Mouse (Mus musculus) intestine, postnatal 0 days (tissue): ENCODE measurements around the gene Ptpn4. TPM values are rescaled to one million over a fixed set of nuclear protein-coding genes. Genes with fewer than 3 reads are reported as not detected.

Experiments
- ATAC-seq: fragments of 200-750 bp; cut with Nextera tagmentation; 2 replicates; pipeline ENCODE4 v1.8.0; 2017; ENCODE audit warnings: mild to moderate bottlenecking, moderate TSS enrichment, moderate library complexity
- H3K27ac ChIP-seq: fragments of 300-500 bp; sonication (generic); 2 replicates; pipeline ENCODE4 v1.5.1; 2014; ENCODE audit warnings: mild to moderate bottlenecking, low read depth, low read length, moderate library complexity
- H3K27me3 ChIP-seq: fragments of 300-500 bp; sonication (generic); replicated peaks from 2 replicates; pipeline ENCODE4 v1.6.1; 2014; ENCODE audit warnings: low read length, mixed read lengths; ENCODE audit not compliant: control insufficient read depth, insufficient read depth
- H3K36me3 ChIP-seq: fragments of 300-500 bp; sonication (generic); 2 replicates; pipeline ENCODE4 v1.6.1; 2014; ENCODE audit warnings: mild to moderate bottlenecking, moderate library complexity; ENCODE audit not compliant: control insufficient read depth, insufficient read depth
- H3K4me1 ChIP-seq: fragments of 300-500 bp; sonication (generic); replicated peaks from 2 replicates; pipeline ENCODE4 v1.6.1; 2014; ENCODE audit warnings: antibody characterized with exemption, low read length, mixed read lengths; ENCODE audit not compliant: control insufficient read depth, insufficient read depth
- H3K4me2 ChIP-seq: fragments of 300-500 bp; sonication (generic); replicated peaks from 2 replicates; pipeline ENCODE4 v1.6.1; 2014; ENCODE audit warnings: low read depth, mild to moderate bottlenecking, moderate library complexity
- H3K4me3 ChIP-seq: fragments of 300-500 bp; sonication (generic); 2 replicates; pipeline ENCODE4 v1.5.1; 2014; ENCODE audit warnings: low read depth, low read length
- H3K9ac ChIP-seq: fragments of 300-500 bp; sonication (generic); 2 replicates; pipeline ENCODE4 v1.6.1; 2014; ENCODE audit warnings: mild to moderate bottlenecking, low read depth, low read length
- H3K9me3 ChIP-seq: fragments of 300-500 bp; sonication (generic); 2 replicates; pipeline ENCODE4 v1.6.1; 2016; ENCODE audit warnings: mixed run types; ENCODE audit not compliant: control insufficient read depth
- CTCF ChIP-seq: sonication (generic); IDR thresholded peaks from 2 replicates; pipeline ENCODE4 v1.5.1; 2016; ENCODE audit warnings: low read depth, mild to moderate bottlenecking, control low read depth, antibody characterized with exemption, moderate library complexity
- WGBS: fragments of 180-500 bp; shearing (Covaris S2); extraction: QIAGEN DNeasy Blood & Tissue Kit; methylation state at CpG from one replicate; pipeline ENCODE4 v1.1.7; 2014; 5-methylcytosine and 5-hydroxymethylcytosine counted together
- polyA plus RNA-seq: library from polyadenylated mRNA; unstranded; fragments of >200 nt; fragmentation: Nextera tagmentation; extraction: Ambion mirVana; gene quantifications from 2 replicates; pipeline ENCODE4 v1.2.1, GENCODE M21; 2015

The Ptpn4 gene
- polyA plus RNA-seq, 1 experiment from 2014 or later = 2.4 TPM

- 44% methylated on average over 2 of the region's 2 CpGs for WGBS
- Histone ChIP-seq H3K4me2 (no peak overlapping the region), H3K9ac (no peak overlapping the region), H3K27ac (no peak overlapping the region), H3K27me3 (no peaks in the 10 kb centered on the region), H3K4me3 (no peak overlapping the region), H3K9me3 (no peaks in the 10 kb centered on the region), H3K36me3 (no peaks in the 10 kb centered on the region), H3K4me1 (no peaks in the 10 kb centered on the region)
- no peak for TF ChIP-seq CTCF
- no peak for ATAC-seq
These were observed 29.9 kb upstream of the Ptpn4 start for GRCm38 (mm10) chr1:119867300-119867699.

GRCm38 (mm10) chr1:119865311-119865710, 27.9 kb upstream of the Ptpn4 start:
- no peak overlapping the region for H3K27ac ChIP-seq
- H3K27me3 ChIP-seq = no peaks in the 10 kb centered on the region
- 80% methylated on average over 6 of the region's 6 CpGs for WGBS

GRCm38 (mm10) chr1:119863507-119864296, 26.3 kb upstream of the Ptpn4 start:
- no peak for TF ChIP-seq CTCF
- WGBS = 68% methylated on average over 7 of the region's 7 CpGs
- no peak overlapping the region for H3K4me2 ChIP-seq
- H3K36me3 ChIP-seq = no peaks in the 10 kb centered on the region
- no peaks in the 10 kb centered on the region for H3K27me3 ChIP-seq
- H3K9ac ChIP-seq = no peak overlapping the region
- H3K4me3 ChIP-seq = no peak overlapping the region
- H3K27ac ChIP-seq = no peak overlapping the region
- no peak for ATAC-seq
- no peaks in the 10 kb centered on the region for H3K9me3 ChIP-seq
- H3K4me1 ChIP-seq = no peaks in the 10 kb centered on the region

More at GRCm38 (mm10) chr1:119865311-119865710, 27.9 kb upstream of the Ptpn4 start:
- H3K9ac ChIP-seq = no peak overlapping the region
- H3K36me3 ChIP-seq = no peaks in the 10 kb centered on the region
- H3K4me2 ChIP-seq = no peak overlapping the region
- no peaks in the 10 kb centered on the region for H3K4me1 ChIP-seq
- no peak overlapping the region for H3K4me3 ChIP-seq
- H3K9me3 ChIP-seq = no peaks in the 10 kb centered on the region
- TF ChIP-seq CTCF = no peak
- ATAC-seq = no peak

- no peaks in the 10 kb centered on the region for H3K36me3 ChIP-seq
- ATAC-seq = no peak
- 81% methylated on average over 5 of the region's 5 CpGs for WGBS
- no peak overlapping the region for H3K4me3 ChIP-seq
- H3K9ac ChIP-seq = no peak overlapping the region
- H3K4me2 ChIP-seq = no peak overlapping the region
- no peak for TF ChIP-seq CTCF
- no peak overlapping the region for H3K27ac ChIP-seq
- H3K27me3 ChIP-seq = no peaks in the 10 kb centered on the region
- H3K9me3 ChIP-seq = no peaks in the 10 kb centered on the region
- H3K4me1 ChIP-seq = no peaks in the 10 kb centered on the region
These were observed 22.2 kb upstream of the Ptpn4 start for GRCm38 (mm10) chr1:119859566-119859965.

- no peak overlapping the region for H3K4me3 ChIP-seq
- no peaks in the 10 kb centered on the region for H3K27me3 ChIP-seq
- TF ChIP-seq CTCF = no peak
- WGBS = 83% methylated on average over 5 of the region's 5 CpGs
- H3K4me2 ChIP-seq = no peak overlapping the region
- ATAC-seq = no peak
- no peaks in the 10 kb centered on the region for H3K9me3 ChIP-seq
- no peaks in the 10 kb centered on the region for H3K4me1 ChIP-seq
- no peak overlapping the region for H3K27ac ChIP-seq
- no peaks in the 10 kb centered on the region for H3K36me3 ChIP-seq
- no peak overlapping the region for H3K9ac ChIP-seq
These were observed 15.6 kb upstream of the Ptpn4 start for GRCm38 (mm10) chr1:119852980-119853379.

- Histone ChIP-seq H3K9ac (no peak overlapping the region), H3K4me2 (no peak overlapping the region), H3K27me3 (no peaks in the 10 kb centered on the region), H3K9me3 (no peaks in the 10 kb centered on the region), H3K36me3 (no peaks in the 10 kb centered on the region), H3K4me3 (no peak overlapping the region), H3K4me1 (no peaks in the 10 kb centered on the region), H3K27ac (no peak overlapping the region)
- no peak for TF ChIP-seq CTCF
- ATAC-seq = no peak
- 76% methylated on average over 4 of the region's 4 CpGs for WGBS
These were observed 14.9 kb upstream of the Ptpn4 start for GRCm38 (mm10) chr1:119852339-119852738.
